Mouse (Mus musculus) testis, adult 2 months (tissue): ENCODE data around the gene Defb20.

Experiments
- CTCF ChIP-seq: fragments of 200-500 bp; IDR thresholded peaks from 2 replicates; pipeline ENCODE4 v1.5.1; 2012; ENCODE audit warnings: low read depth, mild to moderate bottlenecking, inconsistent platforms, low read length, moderate library complexity; ENCODE audit not compliant: control insufficient read depth, insufficient read depth, insufficient replicate concordance
- POLR2A ChIP-seq: fragments of 200-500 bp; IDR thresholded peaks from 2 replicates; pipeline ENCODE4 v1.6.1; 2012; ENCODE audit warnings: low read depth, mild to moderate bottlenecking, inconsistent platforms, low read length, moderate library complexity; ENCODE audit not compliant: control insufficient read depth

- TF ChIP-seq CTCF (no peak), POLR2A (no peak)
These were observed 27.1 kb downstream of the Defb20 start for GRCm38 (mm10) chr2:152503950-152504349.
